Mouse (Mus musculus): ENCODE results near the gene Itgb7. TPM values are rescaled to one million over a fixed set of nuclear protein-coding genes. Genes with fewer than 3 reads are reported as not detected.

Gene Itgb7
- polyA plus RNA-seq (2015; fragmentation: Nextera tagmentation; extraction: Ambion mirVana): 3.6 and 4.3 TPM in 2 replicates

GRCm38 (mm10) chr15:102231748-102232147 is at the start of gene Itgb7:
Itgb7 (minus strand) TSS chr15:102231944.
- H3K4me3 ChIP-seq (ENCODE audit: low read depth, low read length): no peak within 1 kb of the TSS
- no peaks in the 10 kb centered on the region for H3K9me3 ChIP-seq (ENCODE audit: low read length)
- no peak within 1 kb of the TSS for H3K9ac ChIP-seq (replicated peaks; ENCODE audit: low read depth)
- peak; percentile 8; the same call in 1 of the 2 replicates for ATAC-seq
- H3K36me3 ChIP-seq (ENCODE audit: insufficient read depth, low read length): 0 out of 2 replicates have a peak, but pooled peaks cover 6% of the 10 kb centered on the region
- TF ChIP-seq EP300 (IDR thresholded peaks at IDR 0.05) (no peak), CTCF (IDR thresholded peaks at IDR 0.05) (no peak)
- WGBS: 36% methylated on average over 6 of the region's 6 CpGs
- no peak for DNase-seq (ENCODE audit: low spot score)
- no peak within 1 kb of the TSS for H3K27ac ChIP-seq (ENCODE audit: low read length)
- no peaks in the 10 kb centered on the region for H3K27me3 ChIP-seq (replicated peaks; ENCODE audit: insufficient read depth, low read length)
- no peak within 1 kb of the TSS for H3K4me2 ChIP-seq (replicated peaks; ENCODE audit: low read depth, low read length)
- peaks cover 5% of the 10 kb centered on the region; the same call in 1 of the 2 replicates for H3K4me1 ChIP-seq (ENCODE audit: insufficient read depth, low read depth, low read length)

- H3K9ac ChIP-seq (replicated peaks; ENCODE audit: low read depth): no peak overlapping the region
- no peaks in the 10 kb centered on the region for H3K36me3 ChIP-seq (ENCODE audit: insufficient read depth, low read length)
- no peaks in the 10 kb centered on the region for H3K9me3 ChIP-seq (ENCODE audit: low read length)
- H3K27ac ChIP-seq (ENCODE audit: low read length): no peak overlapping the region
- no peaks in the 10 kb centered on the region for H3K27me3 ChIP-seq (replicated peaks; ENCODE audit: insufficient read depth, low read length)
- no peak overlapping the region for H3K4me2 ChIP-seq (replicated peaks; ENCODE audit: low read depth, low read length)
- ATAC-seq (no peak), DNase-seq (ENCODE audit: low spot score) (no peak)
- WGBS: 95% methylated on average over 19 of the region's 19 CpGs
- no peak overlapping the region for H3K4me3 ChIP-seq (ENCODE audit: low read depth, low read length)
- no peak for TF ChIP-seq EP300 (IDR thresholded peaks at IDR 0.05)
- no peak for TF ChIP-seq CTCF (IDR thresholded peaks at IDR 0.05)
- peaks cover 8% of the 10 kb centered on the region for H3K4me1 ChIP-seq (ENCODE audit: insufficient read depth, low read depth, low read length)
Measured at GRCm38 (mm10) chr15:102280623-102281022, 48.9 kb upstream of the Itgb7 start.

GRCm38 (mm10) chr15:102279783-102280520 is 48.2 kb upstream of the Itgb7 start:
- no peaks in the 10 kb centered on the region for H3K27me3 ChIP-seq (replicated peaks; ENCODE audit: insufficient read depth, low read length)
- WGBS: 18% methylated on average over 13 of the region's 13 CpGs
- peak; percentile 19 for ATAC-seq
- peaks cover 8% of the 10 kb centered on the region for H3K4me1 ChIP-seq (ENCODE audit: insufficient read depth, low read depth, low read length)
- TF ChIP-seq EP300 (IDR thresholded peaks at IDR 0.05): no peak
- no peak for TF ChIP-seq CTCF (IDR thresholded peaks at IDR 0.05)
- peak overlapping the region; percentile 84 for H3K4me3 ChIP-seq (ENCODE audit: low read depth, low read length)
- H3K9me3 ChIP-seq (ENCODE audit: low read length): no peaks in the 10 kb centered on the region
- peak overlapping the region; percentile 60 for H3K9ac ChIP-seq (replicated peaks; ENCODE audit: low read depth)
- H3K27ac ChIP-seq (ENCODE audit: low read length): peak overlapping the region; percentile 88
- peak overlapping the region; percentile 73 for H3K4me2 ChIP-seq (replicated peaks; ENCODE audit: low read depth, low read length)
- DNase-seq (ENCODE audit: low spot score): no peak
- H3K36me3 ChIP-seq (ENCODE audit: insufficient read depth, low read length): no peaks in the 10 kb centered on the region

GRCm38 (mm10) chr15:102279092-102279782 is 47.5 kb upstream of the Itgb7 start, which contains the start of gene Mfsd5:
Mfsd5 (plus strand) TSS chr15:102279454.
- Histone ChIP-seq H3K4me1 (ENCODE audit: insufficient read depth, low read depth, low read length) (peaks cover 8% of the 10 kb centered on the region), H3K9me3 (ENCODE audit: low read length) (no peaks in the 10 kb centered on the region), H3K27me3 (replicated peaks; ENCODE audit: insufficient read depth, low read length) (no peaks in the 10 kb centered on the region), H3K4me2 (replicated peaks; ENCODE audit: low read depth, low read length) (peak within 1 kb of the TSS; percentile 73), H3K27ac (ENCODE audit: low read length) (peak within 1 kb of the TSS; percentile 88), H3K9ac (replicated peaks; ENCODE audit: low read depth) (peak within 1 kb of the TSS; percentile 60), H3K4me3 (ENCODE audit: low read depth, low read length) (peak within 1 kb of the TSS; percentile 84), H3K36me3 (ENCODE audit: insufficient read depth, low read length) (no peaks in the 10 kb centered on the region)
- DNase-seq (ENCODE audit: low spot score) (peak; percentile 96), ATAC-seq (peak; percentile 96)
- WGBS: under 1% methylated on average over 49 of the region's 65 CpGs
- TF ChIP-seq CTCF (IDR thresholded peaks at IDR 0.05) (peak; percentile 61), EP300 (IDR thresholded peaks at IDR 0.05) (no peak)

- H3K4me1 ChIP-seq (ENCODE audit: insufficient read depth, low read depth, low read length): peaks cover 8% of the 10 kb centered on the region
- no peak for TF ChIP-seq CTCF (IDR thresholded peaks at IDR 0.05)
- TF ChIP-seq EP300 (IDR thresholded peaks at IDR 0.05): no peak
- H3K9me3 ChIP-seq (ENCODE audit: low read length): no peaks in the 10 kb centered on the region
- ATAC-seq (no peak), DNase-seq (ENCODE audit: low spot score) (no peak)
- peak overlapping the region; percentile 73 for H3K4me2 ChIP-seq (replicated peaks; ENCODE audit: low read depth, low read length)
- H3K4me3 ChIP-seq (ENCODE audit: low read depth, low read length): peak overlapping the region; percentile 84
- no peaks in the 10 kb centered on the region for H3K36me3 ChIP-seq (ENCODE audit: insufficient read depth, low read length)
- no peak overlapping the region for H3K9ac ChIP-seq (replicated peaks; ENCODE audit: low read depth)
- H3K27me3 ChIP-seq (replicated peaks; ENCODE audit: insufficient read depth, low read length): no peaks in the 10 kb centered on the region
- H3K27ac ChIP-seq (ENCODE audit: low read length): peak overlapping the region; percentile 17; the same call in 1 of the 2 replicates
- 22% methylated on average over 7 of the region's 7 CpGs for WGBS
Measured at GRCm38 (mm10) chr15:102278726-102279091, 47.0 kb upstream of the Itgb7 start.

GRCm38 (mm10) chr15:102273982-102274716 is 42.4 kb upstream of the Itgb7 start:
- H3K4me1 ChIP-seq (ENCODE audit: insufficient read depth, low read depth, low read length): peaks cover 6% of the 10 kb centered on the region; the same call in 1 of the 2 replicates
- no peak overlapping the region for H3K4me2 ChIP-seq (replicated peaks; ENCODE audit: low read depth, low read length)
- 70% methylated on average over 6 of the region's 6 CpGs for WGBS
- no peaks in the 10 kb centered on the region for H3K27me3 ChIP-seq (replicated peaks; ENCODE audit: insufficient read depth, low read length)
- no peaks in the 10 kb centered on the region for H3K9me3 ChIP-seq (ENCODE audit: low read length)
- H3K9ac ChIP-seq (replicated peaks; ENCODE audit: low read depth): no peak overlapping the region
- ATAC-seq (no peak), DNase-seq (ENCODE audit: low spot score) (no peak)
- H3K27ac ChIP-seq (ENCODE audit: low read length): no peak overlapping the region
- no peaks in the 10 kb centered on the region for H3K36me3 ChIP-seq (ENCODE audit: insufficient read depth, low read length)
- peak; percentile 46 for TF ChIP-seq CTCF (IDR thresholded peaks at IDR 0.05)
- TF ChIP-seq EP300 (IDR thresholded peaks at IDR 0.05): no peak
- no peak overlapping the region for H3K4me3 ChIP-seq (ENCODE audit: low read depth, low read length)
